Mouse (Mus musculus): ENCODE data around the gene Phgr1. TPM values are rescaled to one million over a fixed set of nuclear protein-coding genes. Genes with fewer than 3 reads are reported as not detected.

The Phgr1 gene
- total and polyA plus RNA-seq, 3 experiments: not detected

DNA sequence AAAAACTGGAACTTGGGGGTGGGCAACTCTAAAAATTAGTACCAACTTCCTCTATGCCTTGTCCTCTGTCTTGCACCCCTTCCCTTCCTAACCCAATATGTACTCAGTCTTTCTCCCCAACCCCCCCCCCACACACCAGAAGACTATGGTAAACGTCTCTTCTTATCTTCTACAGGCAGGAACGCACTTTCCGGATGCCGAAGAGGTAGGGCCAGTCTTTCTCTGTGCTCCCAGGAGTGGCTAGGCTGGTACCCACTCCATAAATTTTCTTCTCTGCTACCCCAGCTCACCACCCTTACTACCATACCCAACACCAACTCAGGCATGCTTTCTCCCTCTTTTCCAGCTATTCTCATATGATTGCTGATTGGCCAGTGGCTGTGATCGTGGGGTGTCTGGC, 14.0 kb downstream of the Phgr1 start:
- H3K27ac ChIP-seq: no peak overlapping the region
- no peaks in the 10 kb centered on the region for H3K27me3 ChIP-seq (ENCODE audit: control insufficient read depth, insufficient read depth, low read length)
- H3K79me2 ChIP-seq (replicated peaks; ENCODE audit: control insufficient read depth, insufficient read depth, low read length): no peaks in the 10 kb centered on the region
- intact Hi-C loops (cut with DNase I): no loop called here
- H3K4me3 ChIP-seq: no peak overlapping the region
- TF ChIP-seq POLR2A (IDR thresholded peaks at IDR 0.05; ENCODE audit: insufficient read depth, low read depth, low read length): no peak
- no peak for TF ChIP-seq EP300 (IDR thresholded peaks at IDR 0.05; ENCODE audit: insufficient read depth, low read depth, low read length)
- no peak for TF ChIP-seq CTCF (IDR thresholded peaks at IDR 0.05)
- no peaks in the 10 kb centered on the region for H3K36me3 ChIP-seq (ENCODE audit: control insufficient read depth, insufficient read depth, low read length)
- H3K9ac ChIP-seq (ENCODE audit: low read depth, low read length): no peak overlapping the region
- no peak for DNase-seq
- peaks cover 1% of the 10 kb centered on the region; the same call in 1 of the 2 replicates for H3K4me1 ChIP-seq (ENCODE audit: control insufficient read depth, insufficient read depth, low read length)
- 65% methylated on average over 5 of the region's 5 CpGs for WGBS

- H3K27me3 ChIP-seq (ENCODE audit: control insufficient read depth, insufficient read depth, low read length): no peaks in the 10 kb centered on the region
- no peak overlapping the region for H3K4me3 ChIP-seq
- no peaks in the 10 kb centered on the region for H3K79me2 ChIP-seq (replicated peaks; ENCODE audit: control insufficient read depth, insufficient read depth, low read length)
- H3K4me1 ChIP-seq (ENCODE audit: control insufficient read depth, insufficient read depth, low read length): peaks cover 1% of the 10 kb centered on the region; the same call in 1 of the 2 replicates
- no peaks in the 10 kb centered on the region for H3K36me3 ChIP-seq (ENCODE audit: control insufficient read depth, insufficient read depth, low read length)
- intact Hi-C loops (cut with DNase I): loop anchor here (2.0 kb wide), 1 partner anchor 59 kb away; no protein-coding TSS in a partner anchor
- no peak for DNase-seq
- H3K9ac ChIP-seq (ENCODE audit: low read depth, low read length): no peak overlapping the region
- TF ChIP-seq EP300 (IDR thresholded peaks at IDR 0.05; ENCODE audit: insufficient read depth, low read depth, low read length): no peak
- no peak for TF ChIP-seq POLR2A (IDR thresholded peaks at IDR 0.05; ENCODE audit: insufficient read depth, low read depth, low read length)
- no peak for TF ChIP-seq CTCF (IDR thresholded peaks at IDR 0.05)
- 84% methylated on average over 11 of the region's 11 CpGs for WGBS
- no peak overlapping the region for H3K27ac ChIP-seq
Measured at GRCm38 (mm10) chr2:118789501-118789900, 16.9 kb downstream of the Phgr1 start.

DNA sequence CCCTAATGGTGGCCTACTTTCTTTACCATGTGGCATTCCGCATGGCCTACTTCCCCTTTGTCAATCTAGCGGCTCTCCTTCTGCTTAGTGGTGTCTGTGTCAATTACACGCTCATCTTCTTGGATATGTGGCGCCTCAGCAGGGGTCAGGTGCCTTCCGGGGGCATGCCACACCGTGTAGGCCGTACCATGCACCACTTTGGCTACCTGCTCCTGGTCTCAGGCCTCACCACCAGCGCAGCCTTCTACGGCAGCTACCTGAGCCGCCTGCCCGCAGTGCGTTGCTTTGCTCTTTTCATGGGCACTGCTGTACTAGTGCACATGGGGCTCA, 17.6 kb downstream of the Phgr1 start:
- H3K79me2 ChIP-seq (replicated peaks; ENCODE audit: control insufficient read depth, insufficient read depth, low read length): no peaks in the 10 kb centered on the region
- intact Hi-C loops (cut with DNase I): loop anchor here (1.0 to 5.0 kb wide), 2 partner anchors 93 to 162 kb away; no protein-coding TSS in a partner anchor
- WGBS: 69% methylated on average over 12 of the region's 12 CpGs

DNA sequence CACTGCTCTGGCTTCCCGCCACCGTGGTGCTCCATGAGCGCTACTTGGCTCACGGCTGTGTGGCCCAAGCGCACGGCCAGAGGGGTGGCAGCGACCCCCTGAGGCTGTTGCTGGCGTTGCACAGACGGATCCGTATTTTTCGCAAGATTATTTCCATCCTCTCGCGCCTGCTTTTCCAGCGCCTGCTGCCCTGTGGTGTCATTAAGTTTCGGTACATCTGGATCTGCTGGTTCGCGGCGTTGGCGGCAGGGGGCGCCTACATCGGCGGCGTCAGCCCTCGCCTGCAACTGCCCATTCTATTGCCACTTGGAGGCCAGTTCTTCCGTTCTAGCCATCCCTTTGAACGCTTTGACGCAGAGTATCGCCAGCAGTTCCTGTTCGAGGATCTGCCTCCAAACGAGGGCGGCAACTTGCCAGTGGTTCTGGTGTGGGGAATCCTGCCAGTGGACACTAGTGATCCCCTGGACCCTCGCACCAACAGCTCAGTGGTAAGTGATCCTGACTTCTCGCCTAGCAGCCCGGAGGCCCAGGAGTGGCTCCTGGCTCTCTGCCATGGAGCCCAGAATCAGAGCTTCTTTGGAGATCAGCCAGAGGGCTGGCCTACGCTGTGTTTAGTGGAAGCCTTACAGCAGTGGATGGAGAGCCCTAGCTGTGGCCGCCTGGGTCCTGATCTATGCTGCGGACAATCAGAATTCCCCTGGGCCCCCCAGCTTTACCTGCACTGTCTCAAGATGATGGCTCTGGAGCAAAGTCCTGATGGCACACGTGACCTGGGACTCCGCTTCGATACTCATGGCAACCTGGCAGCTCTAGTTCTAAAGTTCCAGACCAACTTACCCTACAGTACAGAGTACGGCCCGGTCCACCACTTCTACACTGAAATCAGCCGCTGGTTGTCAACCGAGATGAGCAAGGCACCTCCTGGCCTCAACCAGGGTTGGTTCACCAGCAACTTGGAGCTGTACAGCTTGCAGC, 18.3 kb downstream of the Phgr1 start:
- H3K9ac ChIP-seq (ENCODE audit: low read depth, low read length): no peak overlapping the region
- TF ChIP-seq POLR2A (IDR thresholded peaks at IDR 0.05; ENCODE audit: insufficient read depth, low read depth, low read length) (no peak), CTCF (IDR thresholded peaks at IDR 0.05) (peak; percentile 84)
- no peaks in the 10 kb centered on the region for H3K27me3 ChIP-seq (ENCODE audit: control insufficient read depth, insufficient read depth, low read length)
- no peak overlapping the region for H3K27ac ChIP-seq
- intact Hi-C loops (cut with DNase I): loop anchor here (1.0 to 5.0 kb wide), 2 partner anchors 92 to 161 kb away; no protein-coding TSS in a partner anchor
- H3K36me3 ChIP-seq (ENCODE audit: control insufficient read depth, insufficient read depth, low read length): no peaks in the 10 kb centered on the region
- DNase-seq: peak; percentile 69 to 71
- no peak overlapping the region for H3K4me3 ChIP-seq
- H3K79me2 ChIP-seq (replicated peaks; ENCODE audit: control insufficient read depth, insufficient read depth, low read length): no peaks in the 10 kb centered on the region
- WGBS: 22% methylated on average over 44 of the region's 44 CpGs
- H3K4me1 ChIP-seq (ENCODE audit: control insufficient read depth, insufficient read depth, low read length): peaks cover 1% of the 10 kb centered on the region; the same call in 1 of the 2 replicates

More for the DNA sequence above, 17.6 kb downstream of the Phgr1 start:
- no peak for DNase-seq
- Histone ChIP-seq H3K27me3 (ENCODE audit: control insufficient read depth, insufficient read depth, low read length) (no peaks in the 10 kb centered on the region), H3K36me3 (ENCODE audit: control insufficient read depth, insufficient read depth, low read length) (no peaks in the 10 kb centered on the region), H3K4me3 (no peak overlapping the region), H3K9ac (ENCODE audit: low read depth, low read length) (no peak overlapping the region), H3K4me1 (ENCODE audit: control insufficient read depth, insufficient read depth, low read length) (peaks cover 1% of the 10 kb centered on the region; the same call in 1 of the 2 replicates), H3K27ac (no peak overlapping the region)
- TF ChIP-seq POLR2A (IDR thresholded peaks at IDR 0.05; ENCODE audit: insufficient read depth, low read depth, low read length) (no peak), CTCF (IDR thresholded peaks at IDR 0.05) (no peak), EP300 (IDR thresholded peaks at IDR 0.05; ENCODE audit: insufficient read depth, low read depth, low read length) (no peak)

- H3K4me3 ChIP-seq: no peak overlapping the region
- no peak for TF ChIP-seq EP300 (IDR thresholded peaks at IDR 0.05; ENCODE audit: insufficient read depth, low read depth, low read length)
- no peak for TF ChIP-seq CTCF (IDR thresholded peaks at IDR 0.05)
- no peak for TF ChIP-seq POLR2A (IDR thresholded peaks at IDR 0.05; ENCODE audit: insufficient read depth, low read depth, low read length)
- 94% methylated on average over 26 of the region's 26 CpGs for WGBS
- H3K9ac ChIP-seq (ENCODE audit: low read depth, low read length): no peak overlapping the region
- peaks cover 1% of the 10 kb centered on the region; the same call in 1 of the 2 replicates for H3K4me1 ChIP-seq (ENCODE audit: control insufficient read depth, insufficient read depth, low read length)
- intact Hi-C loops (cut with DNase I): loop anchor here (5.0 kb wide), 1 partner anchor 161 kb away; no protein-coding TSS in a partner anchor
- no peaks in the 10 kb centered on the region for H3K79me2 ChIP-seq (replicated peaks; ENCODE audit: control insufficient read depth, insufficient read depth, low read length)
- no peak overlapping the region for H3K27ac ChIP-seq
- DNase-seq: no peak
- no peaks in the 10 kb centered on the region for H3K36me3 ChIP-seq (ENCODE audit: control insufficient read depth, insufficient read depth, low read length)
- no peaks in the 10 kb centered on the region for H3K27me3 ChIP-seq (ENCODE audit: control insufficient read depth, insufficient read depth, low read length)
Measured at GRCm38 (mm10) chr2:118791591-118792258, 19.2 kb downstream of the Phgr1 start.

Data from heart, adult 2 months (tissue).